Mouse (Mus musculus): Measurements from ENCODE around the gene Alkbh7.
A peak's percentile ranks its signal among the peaks of the same experiment; 100 is the strongest.

Gene Alkbh7

DNA sequence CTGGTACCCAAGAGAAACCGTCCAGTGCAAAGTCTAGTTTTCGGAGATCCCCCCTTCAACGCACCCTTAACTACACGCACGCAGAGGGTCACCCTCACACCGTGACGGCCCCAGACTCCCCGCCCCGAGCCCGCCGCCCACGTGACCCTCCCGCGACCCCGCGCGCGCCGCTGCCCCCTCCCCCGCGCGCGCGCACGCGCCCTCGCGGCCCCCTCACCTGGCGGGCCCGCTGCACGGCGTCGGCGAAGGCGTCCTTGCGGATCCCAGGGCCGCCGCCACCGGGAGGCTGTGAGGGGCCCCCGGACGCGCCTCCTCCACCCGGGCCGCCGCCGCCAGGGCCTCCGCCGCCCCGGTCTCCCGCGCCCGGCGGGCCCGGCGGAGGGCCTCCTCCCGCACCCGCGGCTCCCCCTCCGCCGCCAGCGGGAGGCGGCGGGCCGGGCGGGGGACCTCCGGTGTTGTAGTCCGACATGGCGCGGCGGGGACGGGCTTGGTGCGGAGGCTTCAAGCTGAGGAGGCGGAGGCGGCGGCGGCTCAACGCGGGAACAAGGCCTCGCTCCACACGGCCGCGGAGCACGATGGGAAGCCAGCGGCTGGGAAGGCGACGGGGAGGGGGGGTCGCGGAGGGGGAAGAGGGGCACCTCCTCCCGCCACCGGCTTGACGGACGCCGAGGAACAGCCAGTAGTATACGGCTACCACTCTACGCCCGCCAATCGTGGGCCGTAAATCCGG is 34.0 kb downstream of the Alkbh7 start, which contains the start of gene Khsrp:
Gene Khsrp, minus strand, starts transcription at position 592 of the 730 bp plus-strand sequence.
- DNase-seq (ENCODE audit: low read depth, low spot score) = peak; percentile 17

DNA sequence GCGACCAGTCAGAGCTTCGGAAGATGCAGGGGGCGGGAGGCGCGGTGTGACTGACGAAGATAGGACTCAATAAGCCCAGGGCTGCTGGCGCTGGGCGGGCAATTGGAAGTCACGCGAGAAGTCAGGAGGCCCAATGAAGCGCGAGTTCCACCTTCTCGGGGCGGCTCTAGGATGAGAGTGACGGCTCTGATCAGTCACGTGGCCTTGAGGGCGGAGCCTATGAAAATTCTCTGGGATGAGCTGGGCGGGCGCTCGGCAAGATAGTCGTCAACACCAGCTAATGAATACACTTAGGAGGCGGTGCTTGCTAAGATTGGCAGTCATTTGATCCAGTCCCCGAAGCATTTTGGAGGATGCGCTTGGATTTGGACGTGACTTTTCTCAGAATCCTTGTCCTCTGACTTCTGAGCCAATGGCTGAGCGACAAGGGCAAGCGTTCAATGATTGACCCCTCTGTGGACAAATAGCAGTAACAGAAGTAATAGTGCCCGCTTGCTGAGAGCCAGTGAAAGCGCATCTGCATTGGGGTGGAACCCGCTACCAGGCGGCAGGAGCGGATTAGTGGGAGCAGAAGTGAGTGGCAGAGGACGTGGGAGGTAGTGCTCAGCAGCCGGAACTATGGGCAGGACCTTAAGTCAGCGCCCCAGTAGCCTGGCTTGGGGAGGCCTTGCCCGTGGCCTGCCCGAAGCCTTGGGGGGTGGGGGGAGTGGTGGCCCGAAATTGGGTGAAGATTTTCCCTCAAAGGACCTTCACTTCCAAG is 34.7 kb downstream of the Alkbh7 start:
- peak; percentile 100 for DNase-seq (ENCODE audit: low read depth, low spot score)

DNA sequence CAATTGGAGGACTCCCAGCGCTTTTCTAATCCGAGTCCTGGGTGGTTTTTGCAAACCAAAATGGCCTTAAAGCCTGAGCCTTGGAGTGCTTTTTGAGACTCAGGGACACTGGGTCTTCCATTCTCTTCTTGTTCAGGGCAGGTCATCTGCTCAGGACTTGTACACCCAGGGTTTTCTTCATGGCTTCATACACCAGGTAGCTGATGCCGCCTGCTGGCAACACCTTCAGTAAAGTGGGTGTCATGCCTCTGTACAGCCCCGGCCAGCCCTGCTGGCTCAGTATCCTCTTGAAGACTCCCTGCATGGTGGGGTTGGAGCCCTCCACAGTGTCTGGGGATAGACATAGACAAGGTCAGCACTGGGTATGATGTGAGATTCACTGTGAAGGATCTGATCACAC is 35.7 kb downstream of the Alkbh7 start:
- DNase-seq (ENCODE audit: low read depth, low spot score) = no peak

DNA sequence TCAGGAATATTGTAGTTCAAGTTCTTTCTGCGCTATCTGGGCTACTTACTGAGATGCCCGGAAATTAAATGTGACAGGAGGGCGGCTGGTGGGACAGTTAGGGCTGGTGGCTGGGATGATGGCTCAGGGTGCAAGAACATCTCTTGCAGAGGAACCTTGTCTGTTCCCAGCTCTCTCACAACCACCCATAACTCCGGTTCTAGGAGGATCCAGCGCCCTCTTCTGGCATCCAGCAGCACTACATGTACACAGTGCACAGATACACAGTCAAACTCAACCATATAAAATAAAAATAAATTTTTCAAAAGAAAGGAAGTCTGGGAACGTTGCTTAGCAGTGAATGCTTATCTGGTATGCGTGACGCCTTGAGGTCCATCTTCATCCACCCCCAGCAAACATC is 41.8 kb downstream of the Alkbh7 start:
- DNase-seq (ENCODE audit: low read depth, low spot score) = no peak

DNA sequence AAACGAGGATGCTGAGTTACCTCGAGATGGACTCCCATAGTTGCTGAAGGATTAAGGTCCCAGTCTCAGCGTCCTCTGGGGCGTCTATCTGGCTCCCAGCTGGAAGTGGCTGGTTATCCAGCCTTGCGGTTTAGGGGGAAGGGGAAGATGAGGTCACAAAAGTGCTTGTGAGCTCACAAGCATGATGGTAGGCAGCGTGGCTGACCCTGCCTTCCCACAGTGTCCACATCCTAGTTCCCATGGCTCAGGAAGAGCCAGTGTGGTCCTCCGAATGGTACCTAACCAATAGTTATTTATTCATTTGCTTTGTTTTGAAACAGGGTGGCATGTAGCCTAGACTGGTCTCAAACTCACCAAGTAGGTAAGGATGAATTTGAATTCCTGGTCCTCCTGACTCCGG is 44.4 kb downstream of the Alkbh7 start, which contains the start of gene Slc25a41:
Gene Slc25a41, minus strand, starts transcription at position 101 of the 400 bp plus-strand sequence.
- no peak for DNase-seq (ENCODE audit: low read depth, low spot score)

DNA sequence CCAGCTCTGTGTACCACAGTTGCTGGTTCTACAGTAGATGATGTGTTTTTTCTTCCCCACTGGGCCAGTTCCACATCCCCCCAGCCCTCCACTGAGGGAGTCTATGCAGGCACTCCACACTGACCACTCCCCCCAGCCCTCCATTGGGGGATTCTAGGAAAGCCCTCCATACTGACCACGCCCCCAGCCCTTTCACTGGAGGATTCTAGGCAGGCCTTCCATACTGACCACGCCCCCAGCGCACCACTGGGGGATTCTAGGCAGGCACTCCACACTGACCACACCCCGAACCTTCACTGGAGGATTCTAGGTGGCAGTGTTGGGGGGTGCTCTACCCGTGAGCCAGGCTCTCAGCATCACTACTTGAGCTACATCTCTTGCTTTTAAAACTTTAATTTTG is 50.3 kb downstream of the Alkbh7 start:
- DNase-seq (ENCODE audit: low read depth, low spot score) = no peak

DNA sequence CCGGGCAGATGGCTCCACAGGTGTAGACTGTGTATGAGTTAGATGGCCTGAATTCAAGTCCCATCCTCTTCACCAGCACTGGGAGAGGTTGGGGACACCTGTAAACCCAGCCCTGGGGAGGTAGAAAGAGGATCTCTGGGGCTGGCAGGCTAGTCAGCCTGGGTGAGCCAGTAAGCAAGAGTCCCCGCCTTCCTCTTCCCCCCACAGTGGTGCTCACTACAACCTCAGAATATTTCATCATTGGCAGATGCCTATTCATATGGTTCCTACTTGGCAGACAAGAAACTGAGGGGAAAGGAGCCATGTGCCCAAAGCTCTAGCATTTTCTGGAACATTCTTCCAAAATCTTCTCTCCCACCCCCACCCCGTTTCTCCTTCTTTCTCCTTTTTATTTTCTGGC is 51.7 kb downstream of the Alkbh7 start:
- no peak for DNase-seq (ENCODE audit: low read depth, low spot score)

Measured in retina, postnatal 7 days (tissue).